Mouse (Mus musculus): ENCODE measurements around the gene Hist1h2ab. TPM values are rescaled to one million over a fixed set of nuclear protein-coding genes. Genes with fewer than 3 reads are reported as not detected.
"Not testable (repeated sequence)": the region's sequence is repeated elsewhere in the genome, so short reads cannot be mapped to it uniquely, and the experiment has no call there.

The Hist1h2ab gene
- polyA plus RNA-seq, 1 experiment from 2014 or later, result 7.4 TPM

DNA sequence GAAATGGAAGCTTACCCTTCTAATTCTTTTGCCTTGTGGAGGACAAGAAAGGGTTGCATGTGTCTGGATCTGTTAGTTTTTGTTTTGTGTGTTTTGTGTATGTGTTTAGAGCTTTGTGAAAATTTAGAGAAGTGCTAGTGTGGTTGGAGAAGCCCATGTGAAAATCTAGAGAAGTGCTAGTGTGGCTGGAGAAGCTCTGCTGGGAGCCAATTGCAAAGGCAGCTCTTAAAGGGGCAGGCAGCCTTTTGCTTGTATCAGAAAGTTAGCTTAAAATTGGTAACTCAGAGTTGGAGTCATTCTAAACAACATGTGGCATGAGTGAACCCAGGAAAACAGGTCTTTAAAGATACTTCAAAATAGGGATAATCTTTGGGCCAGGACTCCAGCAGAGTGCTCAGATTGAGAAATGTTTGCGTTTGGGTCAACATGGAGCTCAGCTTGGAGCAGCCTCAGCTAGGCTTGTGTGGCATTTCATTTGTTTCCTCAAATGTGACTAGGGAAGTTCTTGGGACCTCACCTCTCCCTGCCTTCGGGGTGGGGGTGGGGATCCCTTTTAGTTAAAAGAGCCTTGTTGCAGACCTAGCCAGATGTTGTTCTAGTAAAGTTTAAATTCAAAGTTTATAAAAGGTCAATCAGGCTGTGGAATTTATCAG is 33.2 kb upstream of the Hist1h2ab start:
- H3K9me3 ChIP-seq; H3K27me3 ChIP-seq; H3K9ac ChIP-seq; H3K4me3 ChIP-seq; H3K27ac ChIP-seq (replicated peaks); ATAC-seq (ENCODE audit: low FRiP score, low read depth); H3K36me3 ChIP-seq; H3K4me1 ChIP-seq (replicated peaks); H3K4me2 ChIP-seq: not testable (repeated sequence)
- 18% methylated on average over 2 of the region's 2 CpGs for WGBS

DNA sequence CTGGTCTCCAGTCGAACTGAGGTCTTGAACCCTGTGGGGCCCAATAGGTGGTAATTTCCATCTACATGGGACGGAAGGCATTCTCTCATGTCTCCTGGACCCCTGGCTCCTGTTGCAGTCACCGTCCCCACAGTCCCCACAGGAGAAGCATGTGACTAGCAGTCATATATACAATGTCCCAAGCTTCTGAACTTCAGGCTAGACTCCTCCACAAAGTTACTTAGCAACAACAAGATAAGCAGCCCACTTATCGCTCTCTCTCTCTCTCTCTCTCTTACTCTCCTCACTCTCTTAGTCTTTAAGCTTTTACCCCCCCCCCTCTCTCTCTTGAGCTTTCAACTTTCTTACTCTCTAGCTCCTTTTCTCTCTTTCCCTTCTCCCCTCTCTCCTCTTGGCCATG is 26.7 kb upstream of the Hist1h2ab start:
- Histone ChIP-seq H3K4me3 (no peak overlapping the region), H3K27me3 (no peaks in the 10 kb centered on the region), H3K36me3 (no peaks in the 10 kb centered on the region), H3K9me3 (no peaks in the 10 kb centered on the region), H3K4me2 (no peak overlapping the region), H3K9ac (no peak overlapping the region), H3K27ac (replicated peaks) (no peak overlapping the region), H3K4me1 (replicated peaks) (no peaks in the 10 kb centered on the region)
- no peak for ATAC-seq (ENCODE audit: low FRiP score, low read depth)
- WGBS, result 83% methylated on average over 4 of the region's 4 CpGs

DNA sequence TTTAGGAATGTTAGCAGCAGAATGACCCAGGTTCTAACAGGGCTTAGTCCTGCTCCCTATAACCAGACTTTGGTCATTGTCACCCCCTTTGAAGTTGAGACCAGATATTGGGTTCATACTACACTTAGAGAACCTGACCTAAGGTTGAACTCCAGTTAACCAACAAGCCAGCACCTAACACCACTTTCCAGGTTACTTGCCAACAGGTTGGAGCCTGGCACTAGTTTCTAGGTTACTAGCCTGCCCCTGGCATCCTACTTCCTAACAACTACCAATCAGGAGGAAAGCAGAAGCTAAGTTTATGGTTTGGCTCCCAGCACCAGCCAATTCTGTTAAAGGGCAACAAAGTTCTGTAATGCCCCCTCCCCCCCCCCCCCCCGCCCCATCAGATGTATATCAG is 25.7 kb upstream of the Hist1h2ab start:
- Histone ChIP-seq H3K4me3 (no peak overlapping the region), H3K4me1 (replicated peaks) (no peaks in the 10 kb centered on the region), H3K27me3 (no peaks in the 10 kb centered on the region), H3K4me2 (no peak overlapping the region), H3K36me3 (no peaks in the 10 kb centered on the region), H3K9me3 (no peaks in the 10 kb centered on the region), H3K27ac (replicated peaks) (no peak overlapping the region), H3K9ac (no peak overlapping the region)
- 40% methylated on average over 1 of the region's 1 CpGs for WGBS
- no peak for ATAC-seq (ENCODE audit: low FRiP score, low read depth)

DNA sequence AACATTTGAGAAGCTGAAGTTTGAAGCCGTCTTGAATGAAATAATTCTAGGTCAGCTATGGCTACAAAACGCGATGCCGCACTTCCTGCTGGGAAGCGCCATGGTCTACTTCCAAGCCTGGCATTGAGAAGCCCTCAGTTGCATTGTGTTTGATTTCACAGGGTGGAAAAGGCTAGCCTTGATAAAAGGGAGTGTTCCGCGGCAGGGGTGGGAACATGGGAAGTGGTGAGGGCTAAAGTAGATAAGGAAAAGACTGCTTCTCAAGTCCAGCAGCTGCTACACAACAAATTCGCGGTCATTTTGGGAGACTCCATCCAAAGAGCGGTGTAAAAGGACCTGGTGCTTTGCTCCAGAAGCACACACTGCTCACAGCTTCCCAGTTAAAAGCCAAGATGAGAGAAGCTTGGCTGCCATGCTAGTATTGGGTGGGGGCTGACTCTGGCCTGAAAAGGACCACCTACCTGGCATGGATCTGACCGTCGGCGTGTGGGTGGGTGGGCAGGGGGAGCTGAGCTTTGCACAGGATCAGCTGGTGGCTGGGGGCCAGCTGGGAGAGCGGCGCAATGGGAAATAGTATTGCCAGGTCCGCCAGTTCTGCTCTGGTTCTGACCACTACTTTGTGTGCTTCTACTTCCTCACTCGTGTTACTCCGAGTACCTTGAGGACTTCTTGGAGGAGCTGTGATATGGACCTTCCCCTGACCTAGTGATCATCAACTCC is 22.3 kb upstream of the Hist1h2ab start:
- 84% methylated on average over 18 of the region's 18 CpGs for WGBS

DNA sequence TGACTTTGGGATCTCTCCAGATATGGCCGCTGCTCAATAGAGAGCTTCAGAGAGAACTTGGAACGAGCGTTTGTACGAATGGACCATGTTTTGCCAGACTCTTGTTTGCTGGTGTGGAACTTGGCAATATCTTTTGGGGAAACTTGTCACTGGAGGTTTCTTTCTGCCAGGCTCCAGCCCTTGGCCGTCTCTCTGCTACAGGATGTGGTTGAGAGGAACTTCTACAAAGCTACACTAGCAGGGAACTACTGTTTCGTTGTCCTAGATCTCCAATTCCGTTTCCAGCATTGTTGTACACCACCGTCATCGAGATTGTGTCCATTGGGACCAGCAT is 21.8 kb upstream of the Hist1h2ab start:
- no peak overlapping the region for H3K27ac ChIP-seq (replicated peaks)
- WGBS, result 92% methylated on average over 9 of the region's 9 CpGs
- H3K9ac ChIP-seq, result no peak overlapping the region
- no peak overlapping the region for H3K4me3 ChIP-seq
- no peaks in the 10 kb centered on the region for H3K9me3 ChIP-seq
- H3K4me1 ChIP-seq (replicated peaks), result no peaks in the 10 kb centered on the region
- no peaks in the 10 kb centered on the region for H3K36me3 ChIP-seq
- ATAC-seq (ENCODE audit: low FRiP score, low read depth), result no peak
- H3K27me3 ChIP-seq, result no peaks in the 10 kb centered on the region
- H3K4me2 ChIP-seq, result no peak overlapping the region

More for the DNA sequence above, 22.3 kb upstream of the Hist1h2ab start:
- Histone ChIP-seq H3K4me2 (no peak overlapping the region), H3K9ac (no peak overlapping the region), H3K36me3 (no peaks in the 10 kb centered on the region), H3K4me3 (no peak overlapping the region), H3K27ac (replicated peaks) (no peak overlapping the region), H3K9me3 (no peaks in the 10 kb centered on the region), H3K4me1 (replicated peaks) (no peaks in the 10 kb centered on the region), H3K27me3 (no peaks in the 10 kb centered on the region)
- ATAC-seq (ENCODE audit: low FRiP score, low read depth), result no peak

DNA sequence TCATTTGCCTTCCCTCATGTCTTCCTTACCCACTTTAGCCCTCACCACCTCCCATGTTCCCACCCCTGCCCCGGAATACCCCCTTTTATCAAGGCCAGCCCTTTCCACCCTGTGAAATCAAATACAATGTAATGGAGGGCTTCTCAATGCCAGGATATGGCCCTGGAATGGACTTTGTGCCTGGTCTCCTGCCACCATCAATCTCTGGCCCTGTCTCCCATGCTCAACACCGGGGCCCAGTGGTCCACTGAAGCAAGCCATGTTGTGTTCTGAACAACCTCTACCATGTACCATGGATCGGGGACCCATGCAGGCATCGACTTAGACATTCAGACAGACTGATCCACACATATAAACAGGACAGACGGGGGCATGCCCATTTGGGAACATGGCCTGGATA is 21.2 kb upstream of the Hist1h2ab start:
- Histone ChIP-seq H3K9me3 (no peaks in the 10 kb centered on the region), H3K27me3 (no peaks in the 10 kb centered on the region), H3K4me1 (replicated peaks) (no peaks in the 10 kb centered on the region), H3K4me3 (no peak overlapping the region), H3K9ac (no peak overlapping the region), H3K27ac (replicated peaks) (no peak overlapping the region), H3K36me3 (no peaks in the 10 kb centered on the region), H3K4me2 (no peak overlapping the region)
- ATAC-seq (ENCODE audit: low FRiP score, low read depth), result no peak
- 93% methylated on average over 5 of the region's 5 CpGs for WGBS

DNA sequence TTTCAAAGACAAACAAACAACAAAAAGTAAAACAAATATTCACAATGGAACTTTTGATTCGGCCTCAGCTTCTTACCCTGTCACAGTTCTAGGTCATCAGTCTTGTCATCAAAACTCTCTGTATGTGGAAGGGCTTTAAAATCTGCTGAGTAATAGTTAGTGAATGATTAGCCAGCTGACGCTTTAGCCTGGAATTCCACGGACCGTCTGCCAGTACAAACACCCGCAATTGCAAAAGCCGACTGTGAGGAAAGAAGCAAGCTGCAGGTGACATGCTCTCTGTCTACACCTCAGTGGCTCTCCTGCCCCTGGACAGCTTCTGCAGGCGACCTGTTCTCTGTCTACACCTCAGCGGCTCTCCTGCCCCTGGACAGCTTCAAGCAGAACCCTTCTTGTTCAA is 20.4 kb upstream of the Hist1h2ab start:
- WGBS, result 35% methylated on average over 8 of the region's 8 CpGs

DNA sequence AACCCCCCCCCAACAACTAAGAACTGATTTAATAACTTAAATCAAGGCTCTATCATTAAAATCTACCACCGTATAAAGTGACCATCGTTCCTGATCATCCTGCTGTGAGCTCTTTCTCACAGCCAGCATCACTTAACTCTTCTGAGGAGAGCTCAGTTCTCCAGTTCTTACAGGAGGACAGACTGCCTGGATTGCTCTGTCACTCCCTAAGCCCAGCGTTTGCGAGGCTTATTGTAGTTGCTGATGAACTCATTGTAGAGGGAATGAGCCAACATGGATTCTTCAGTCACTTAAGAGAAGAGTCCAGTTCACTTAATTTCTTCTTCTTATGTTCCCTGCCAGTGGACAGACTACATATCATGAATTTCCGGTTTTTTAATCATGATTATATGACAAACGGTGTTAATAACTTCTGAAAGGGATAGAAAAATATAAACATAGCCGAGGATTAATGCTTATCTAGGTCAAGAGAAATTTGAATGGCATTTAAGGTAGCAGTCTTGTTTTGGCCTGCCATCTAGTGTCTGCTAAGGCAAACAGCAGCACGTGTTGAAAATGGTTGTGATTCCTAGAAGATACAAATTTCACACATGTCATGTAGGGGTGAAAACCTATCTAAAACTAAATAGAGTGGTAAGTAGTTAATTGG is 18.6 kb upstream of the Hist1h2ab start:
- H3K27ac ChIP-seq (replicated peaks), result no peak overlapping the region
- H3K9me3 ChIP-seq, result no peaks in the 10 kb centered on the region
- H3K4me3 ChIP-seq, result no peak overlapping the region
- H3K36me3 ChIP-seq, result no peaks in the 10 kb centered on the region
- no peak for ATAC-seq (ENCODE audit: low FRiP score, low read depth)
- 22% methylated on average over 8 of the region's 8 CpGs for WGBS
- no peaks in the 10 kb centered on the region for H3K4me1 ChIP-seq (replicated peaks)
- H3K27me3 ChIP-seq, result no peaks in the 10 kb centered on the region
- H3K9ac ChIP-seq, result no peak overlapping the region
- no peak overlapping the region for H3K4me2 ChIP-seq

More for the DNA sequence above, 20.4 kb upstream of the Hist1h2ab start:
- H3K4me3 ChIP-seq, result no peak overlapping the region
- no peaks in the 10 kb centered on the region for H3K36me3 ChIP-seq
- no peaks in the 10 kb centered on the region for H3K4me1 ChIP-seq (replicated peaks)
- no peak overlapping the region for H3K9ac ChIP-seq
- ATAC-seq (ENCODE audit: low FRiP score, low read depth), result no peak
- H3K27me3 ChIP-seq, result no peaks in the 10 kb centered on the region
- H3K9me3 ChIP-seq, result no peaks in the 10 kb centered on the region
- H3K27ac ChIP-seq (replicated peaks), result no peak overlapping the region
- no peak overlapping the region for H3K4me2 ChIP-seq

DNA sequence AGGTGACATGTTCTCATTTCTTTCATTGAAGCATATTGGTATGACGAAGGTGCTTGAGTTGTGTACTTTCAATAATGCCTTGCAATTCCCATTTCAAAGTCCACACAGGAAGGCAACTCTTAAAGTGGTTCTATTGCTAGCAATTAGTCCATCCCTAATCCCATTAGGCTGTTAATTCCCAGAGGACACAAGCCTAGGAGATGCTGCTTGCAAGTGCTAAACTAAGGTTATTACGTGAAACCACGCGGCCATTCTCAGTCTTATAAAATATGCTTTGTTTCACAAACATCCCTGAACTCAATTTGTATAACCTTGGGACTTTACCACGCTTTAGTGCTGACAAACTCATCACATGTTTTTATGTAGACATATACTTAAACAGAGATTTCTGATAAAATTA is 13.8 kb upstream of the Hist1h2ab start:
- Histone ChIP-seq H3K36me3 (no peaks in the 10 kb centered on the region), H3K9me3 (no peaks in the 10 kb centered on the region)

DNA sequence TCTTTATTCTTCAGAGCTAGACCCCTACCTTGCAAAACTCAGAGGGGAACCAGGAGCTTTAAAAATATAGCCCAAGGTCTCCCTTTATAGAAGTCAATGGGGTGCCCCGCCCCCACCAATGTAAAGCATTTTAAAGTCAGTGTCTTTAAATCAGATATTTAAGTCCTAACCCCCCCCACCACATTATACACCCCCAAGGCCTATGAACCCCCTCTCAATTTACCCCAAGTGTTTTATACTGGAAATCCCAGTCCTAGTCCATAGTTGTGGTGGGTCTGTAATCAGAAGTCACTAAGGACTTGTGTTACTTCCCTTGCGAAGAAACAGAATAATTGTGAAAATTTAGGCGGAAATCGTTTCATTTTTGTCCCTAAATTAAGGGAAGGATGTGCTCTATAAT is 12.9 kb upstream of the Hist1h2ab start:
- ATAC-seq (ENCODE audit: low FRiP score, low read depth), result no peak
- Histone ChIP-seq H3K9ac (peak overlapping the region; percentile 62; the same call in 1 of the 2 replicates), H3K27ac (replicated peaks) (peak overlapping the region; percentile 89)

More for the DNA sequence above, 13.8 kb upstream of the Hist1h2ab start:
- Histone ChIP-seq H3K4me3 (no peak overlapping the region), H3K27me3 (no peaks in the 10 kb centered on the region), H3K27ac (replicated peaks) (no peak overlapping the region), H3K9ac (no peak overlapping the region), H3K4me2 (no peak overlapping the region), H3K4me1 (replicated peaks) (peaks cover 23% of the 10 kb centered on the region)
- 91% methylated on average over 5 of the region's 5 CpGs for WGBS
- ATAC-seq (ENCODE audit: low FRiP score, low read depth), result no peak

DNA sequence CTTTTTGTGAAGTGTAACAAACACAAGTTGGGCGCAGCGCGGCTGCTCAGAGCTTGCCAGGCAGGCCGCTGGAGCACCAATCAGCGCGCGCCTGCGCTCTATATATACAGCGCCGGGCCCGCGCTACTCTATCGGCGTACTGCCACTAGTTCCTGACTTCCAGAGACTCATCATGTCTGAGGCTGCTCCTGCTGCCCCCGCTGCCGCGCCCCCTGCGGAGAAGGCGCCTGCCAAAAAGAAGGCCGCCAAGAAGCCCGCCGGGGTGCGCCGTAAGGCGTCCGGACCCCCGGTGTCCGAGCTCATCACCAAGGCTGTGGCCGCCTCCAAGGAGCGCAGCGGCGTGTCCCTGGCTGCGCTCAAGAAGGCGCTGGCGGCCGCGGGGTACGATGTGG is 12.3 kb upstream of the Hist1h2ab start, which contains the start of gene Hist1h1c:
TSS of gene Hist1h1c (plus strand) at position 132 of the 392 bp plus-strand sequence.
- Histone ChIP-seq H3K9me3 (no peaks in the 10 kb centered on the region), H3K36me3 (no peaks in the 10 kb centered on the region), H3K4me1 (replicated peaks) (peaks cover 23% of the 10 kb centered on the region), H3K27ac (replicated peaks) (peak within 1 kb of the TSS; percentile 89), H3K4me3 (peak within 1 kb of the TSS; percentile 58), H3K9ac (peak within 1 kb of the TSS; percentile 62), H3K4me2 (peak within 1 kb of the TSS; percentile 100), H3K27me3 (no peaks in the 10 kb centered on the region)
- 0% methylated on average over 38 of the region's 38 CpGs for WGBS
- peak; percentile 93 for ATAC-seq (ENCODE audit: low FRiP score, low read depth)

More for the DNA sequence above, 12.9 kb upstream of the Hist1h2ab start:
- H3K9me3 ChIP-seq, result no peaks in the 10 kb centered on the region
- peaks cover 23% of the 10 kb centered on the region for H3K4me1 ChIP-seq (replicated peaks)
- WGBS, result 22% methylated on average over 4 of the region's 4 CpGs
- no peaks in the 10 kb centered on the region for H3K36me3 ChIP-seq
- H3K4me2 ChIP-seq, result peak overlapping the region; percentile 100
- peak overlapping the region; percentile 58 for H3K4me3 ChIP-seq
- H3K27me3 ChIP-seq, result no peaks in the 10 kb centered on the region
